9 mouse cellular contexts compared by ENCODE assay signal in genomic region chr2:10288142-10288831, GRCm38 (mm10).
A peak's percentile ranks its signal among the peaks of the same experiment; 100 is the strongest.
DNase-seq lines count a peak whose midpoint lies in the region; ATAC-seq and TF ChIP-seq lines count a peak whose summit lies in the region.
"Had no signal": no experiment of that assay in that cellular context is flagged by ENCODE, and none has a peak within 500 bp of the region (broad histone marks: within the 10 kb centered on the region; RNA-seq: fewer than 3 reads in every experiment).

No protein-coding gene starts in this region.

- H3K36me3 ChIP-seq in ES-E14 (ENCODE audit: control insufficient read depth, insufficient read depth, low read length, poor library complexity, severe bottlenecking) = no peaks in the 10 kb centered on the region
- H3K36me3 ChIP-seq in forebrain, embryonic 13.5 days (ENCODE audit: poor library complexity, severe bottlenecking) = no peaks in the 10 kb centered on the region
- H3K36me3 ChIP-seq in hindbrain, embryonic 13.5 days = no peaks in the 10 kb centered on the region
- no peaks in the 10 kb centered on the region for H3K36me3 ChIP-seq in lung, postnatal 0 days (ENCODE audit: insufficient read depth, low read length)
- H3K36me3 ChIP-seq: heart, embryonic 15.5 days had no signal

- DNase-seq in ES-E14 (ENCODE audit: low read depth, low spot score) = peak; percentile 69
- peak; percentile 51 for DNase-seq in brain, embryonic 18.5 days (ENCODE audit: low read depth, low spot score)
- peak; percentile 86 for DNase-seq in layer of hippocampus, adult 9-10 months (ENCODE audit: low spot score)
- peak; percentile 88 for DNase-seq in lung, postnatal 0 days (ENCODE audit: low spot score)
- DNase-seq in retina, adult 2 months (ENCODE audit: low read depth, low spot score) = peak; percentile 42
- peak; percentile 20 to 41 for DNase-seq in thymus, postnatal 36 days

- peaks cover 68% of the 10 kb centered on the region for H3K27me3 ChIP-seq in forebrain, embryonic 13.5 days
- H3K27me3 ChIP-seq in hindbrain, embryonic 13.5 days = peaks cover 33% of the 10 kb centered on the region
- H3K27me3 ChIP-seq in lung, postnatal 0 days (replicated peaks; ENCODE audit: insufficient read depth, low read length) = no peaks in the 10 kb centered on the region

- no peak overlapping the region for H3K4me2 ChIP-seq in forebrain, embryonic 13.5 days
- 0 out of 2 replicates have a peak overlapping the region, but pooled peaks have one; percentile 13 for H3K4me2 ChIP-seq in hindbrain, embryonic 13.5 days
- H3K4me2 ChIP-seq in lung, postnatal 0 days (replicated peaks; ENCODE audit: low read depth, low read length) = 0 out of 2 replicates have a peak overlapping the region, but pooled peaks have one; percentile 12
- H3K4me2 ChIP-seq: heart, embryonic 15.5 days had no signal

- 15% methylated on average over 12 of the region's 12 CpGs for WGBS in forebrain, embryonic 13.5 days
- whole genome bisulfite sequencing in hindbrain, embryonic 13.5 days = 14% methylated on average over 12 of the region's 12 CpGs
- 11% methylated on average over 12 of the region's 12 CpGs for WGBS in lung, postnatal 0 days

- H3K27ac ChIP-seq in ES-E14 (ENCODE audit: insufficient read depth, low read depth, low read length, poor library complexity, severe bottlenecking) = no peak overlapping the region
- no peak overlapping the region for H3K27ac ChIP-seq in forebrain, embryonic 13.5 days
- no peak overlapping the region for H3K27ac ChIP-seq in hindbrain, embryonic 13.5 days
- H3K27ac ChIP-seq in lung, postnatal 0 days (ENCODE audit: low read length) = no peak overlapping the region
- H3K27ac ChIP-seq: heart, embryonic 15.5 days had no signal

- 0 out of 2 replicates have a peak, but pooled peaks have one; percentile 37 for TF ChIP-seq EP300 in lung, postnatal 0 days (IDR thresholded peaks at IDR 0.05)

- no peak overlapping the region for H3K9ac ChIP-seq in ES-E14 (ENCODE audit: insufficient read depth, low read depth, low read length, poor library complexity, severe bottlenecking)
- no peak overlapping the region for H3K9ac ChIP-seq in forebrain, embryonic 13.5 days
- no peak overlapping the region for H3K9ac ChIP-seq in hindbrain, embryonic 13.5 days
- H3K9ac ChIP-seq in lung, postnatal 0 days (replicated peaks; ENCODE audit: low read depth) = no peak overlapping the region
- H3K9ac ChIP-seq: heart, embryonic 15.5 days had no signal

- no peak overlapping the region for H3K4me3 ChIP-seq in ES-E14 (ENCODE audit: insufficient read depth in 1 of 2, low read depth in 1 of 2, low read length in 2 of 2, poor library complexity in 1 of 2, severe bottlenecking in 1 of 2)
- H3K4me3 ChIP-seq in forebrain, embryonic 13.5 days = no peak overlapping the region
- H3K4me3 ChIP-seq in hindbrain, embryonic 13.5 days = no peak overlapping the region
- H3K4me3 ChIP-seq in lung, postnatal 0 days (ENCODE audit: low read depth, low read length) = no peak overlapping the region
- H3K4me3 ChIP-seq: heart, embryonic 15.5 days had no signal

- in situ Hi-C loops in ES-E14 (cut with MboI; ENCODE audit: low sequenced_read_pairs in 2 of 2, unreplicated experiment in 2 of 2) = no loop called here

- no peaks in the 10 kb centered on the region for H3K4me1 ChIP-seq in ES-E14 (ENCODE audit: control insufficient read depth in 2 of 2, insufficient read depth in 2 of 2, low read length in 2 of 2, poor library complexity in 1 of 2)
- peaks cover 7% of the 10 kb centered on the region; the same call in 1 of the 2 replicates for H3K4me1 ChIP-seq in forebrain, embryonic 13.5 days
- peaks cover 8% of the 10 kb centered on the region; the same call in 1 of the 2 replicates for H3K4me1 ChIP-seq in hindbrain, embryonic 13.5 days (replicated peaks)
- no peaks in the 10 kb centered on the region for H3K4me1 ChIP-seq in lung, postnatal 0 days (ENCODE audit: insufficient read depth, low read depth, low read length)

- ATAC-seq in forebrain, embryonic 13.5 days = peak; percentile 44
- ATAC-seq in hindbrain, embryonic 13.5 days (ENCODE audit: low FRiP score) = peak; percentile 31; the same call in 1 of the 2 replicates
- ATAC-seq in lung, postnatal 0 days = peak; percentile 38

- TF ChIP-seq CTCF in lung, postnatal 0 days (IDR thresholded peaks at IDR 0.05) = peak; percentile 93

- no peaks in the 10 kb centered on the region for H3K9me3 ChIP-seq in ES-E14 (ENCODE audit: control insufficient read depth, insufficient read depth, low read depth, low read length)
- H3K9me3 ChIP-seq in forebrain, embryonic 13.5 days (replicated peaks) = no peaks in the 10 kb centered on the region
- H3K9me3 ChIP-seq in hindbrain, embryonic 13.5 days = no peaks in the 10 kb centered on the region
- H3K9me3 ChIP-seq in lung, postnatal 0 days (ENCODE audit: low read length) = no peaks in the 10 kb centered on the region
- H3K9me3 ChIP-seq: heart, embryonic 15.5 days had no signal

TF ChIP-seq in ES-E14, 5 proteins besides CTCF, POLR2A, EP300 and RAD21:
- peak; percentile 39 for TF ChIP-seq ZNF384 (IDR thresholded peaks at IDR 0.05; ENCODE audit: low read depth, low read length)
- no peak for TF ChIP-seq HCFC1 (IDR thresholded peaks at IDR 0.05; ENCODE audit: borderline replicate concordance, insufficient read depth, low read length)
- peak; percentile 98 for TF ChIP-seq ZC3H11A (IDR thresholded peaks at IDR 0.05; ENCODE audit: borderline replicate concordance, low read depth, low read length)
- TF ChIP-seq MAFK (IDR thresholded peaks at IDR 0.05; ENCODE audit: insufficient read depth, low read depth, low read length) = no peak
- TF ChIP-seq CHD2 (IDR thresholded peaks at IDR 0.05; ENCODE audit: low read depth, low read length) = no peak
TF ChIP-seq in ES-E14: peak in this region for 2.

Comparison
In these comparisons a context has a peak if more than half of its experiments do, and no peak if none do; other contexts are left out.
1. DNase-seq: peak in every context shown above with its lines; median percentile 88 in lung, postnatal 0 days; 86 in layer of hippocampus, adult 9-10 months; 69 in ES-E14; 51 in brain, embryonic 18.5 days; 42 in retina, adult 2 months; 30 in thymus, postnatal 36 days.